Mouse (Mus musculus) adrenal gland, postnatal 0 days (tissue): ENCODE results near the gene Olfr381. TPM values are rescaled to one million over a fixed set of nuclear protein-coding genes. Genes with fewer than 3 reads are reported as not detected.

Experiments used
- polyA plus RNA-seq: library from polyadenylated mRNA; unstranded; fragments of >200 nt; fragmentation: Nextera tagmentation; extraction: Ambion mirVana; gene quantifications from 2 replicates; pipeline ENCODE4 v1.2.1, GENCODE M21; 2015

Gene Olfr381
- not detected in 2 replicates for polyA plus RNA-seq

DNA sequence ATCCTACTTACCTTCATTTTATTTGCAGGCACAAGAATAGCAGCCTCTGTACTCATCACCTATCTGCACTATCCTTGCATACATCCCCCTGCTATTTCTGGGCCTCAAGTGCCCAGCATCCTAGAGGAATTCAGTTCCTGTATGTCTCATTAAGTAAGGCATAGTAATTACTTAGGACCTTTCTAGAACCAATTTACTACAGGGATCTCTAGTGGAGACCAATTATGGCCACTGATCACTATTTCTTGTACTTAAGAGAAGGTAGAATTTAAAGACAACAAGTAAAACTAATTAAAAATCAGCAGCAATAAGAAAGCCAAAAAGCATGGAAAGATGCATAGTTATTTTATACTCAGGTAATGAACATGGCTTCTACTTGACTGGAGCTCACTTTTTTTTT is at the start of gene Olfr381:
Gene Olfr381 (minus strand): TSS at position 101 of the 400 bp plus-strand sequence.

GRCm38 (mm10) chr11:73517097-73517496 is 25.7 kb upstream of the Olfr381 start, which contains the start of gene Olfr382:
Gene Olfr382 (minus strand): TSS chr11:73517197.

DNA sequence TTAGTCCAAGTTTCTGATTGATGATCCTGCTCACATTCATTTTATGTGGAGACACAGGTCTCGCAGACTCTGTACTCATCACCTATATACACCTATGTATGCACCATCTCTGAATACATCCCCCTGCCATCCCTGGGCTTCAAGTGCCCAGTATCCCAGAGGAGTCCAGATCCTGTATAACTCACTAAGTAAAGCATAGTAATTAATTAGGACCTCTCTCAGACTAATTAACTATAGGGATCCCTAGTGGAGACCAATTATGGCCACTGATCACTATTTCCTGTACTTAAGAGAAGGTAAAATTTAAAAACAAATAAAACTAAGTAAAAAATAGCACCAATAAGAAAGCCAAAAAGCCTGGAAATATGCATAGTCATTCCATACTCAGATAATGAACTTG is 34.0 kb downstream of the Olfr381 start, which contains the start of gene Olfr380:
Gene Olfr380 (minus strand): TSS at position 101 of the 400 bp plus-strand sequence.

Other genes starting within 250 kb of the Olfr381 start
- gene Trpv3, start 224.2 kb downstream of the Olfr381 start, polyA plus RNA-seq: 0.06 and 0.08 TPM in 2 replicates
- 10.5 and 20.1 TPM in 2 replicates for gene Aspa, start 162.0 kb downstream of the Olfr381 start, polyA plus RNA-seq
- not detected in 2 replicates for gene Gm49340, start 161.9 kb downstream of the Olfr381 start, polyA plus RNA-seq
- 0.57 TPM in 1 of 2 replicates, not detected in the other for gene Spata22, start 161.9 kb downstream of the Olfr381 start, polyA plus RNA-seq
- not detected in 2 replicates for gene Olfr20, start 140.8 kb downstream of the Olfr381 start, polyA plus RNA-seq
- gene Olfr376, start 120.4 kb downstream of the Olfr381 start, polyA plus RNA-seq: not detected in 2 replicates
- not detected in 2 replicates for gene Olfr1, start 92.0 kb downstream of the Olfr381 start, polyA plus RNA-seq
- gene Olfr378, start 63.1 kb downstream of the Olfr381 start, polyA plus RNA-seq: not detected in 2 replicates
- gene Olfr380, start 34.1 kb downstream of the Olfr381 start, polyA plus RNA-seq: not detected in 2 replicates
- gene Olfr382, start 25.6 kb upstream of the Olfr381 start, polyA plus RNA-seq: not detected in 2 replicates
- not detected in 2 replicates for gene Olfr385, start 101.4 kb upstream of the Olfr381 start, polyA plus RNA-seq
- not detected in 2 replicates for gene Olfr384, start 107.0 kb upstream of the Olfr381 start, polyA plus RNA-seq
- not detected in 2 replicates for gene Zfp735, start 197.2 kb upstream of the Olfr381 start, polyA plus RNA-seq